Mouse (Mus musculus) MEL (cell line): Measurements from ENCODE around the gene Fam81b. TPM values are rescaled to one million over a fixed set of nuclear protein-coding genes. Genes with fewer than 3 reads are reported as not detected.
"Not testable (repeated sequence)": the region's sequence is repeated elsewhere in the genome, so short reads cannot be mapped to it uniquely, and the experiment has no call there.

Experiments used
- DNase-seq: peaks from one replicate; pipeline ENCODE4 v3.0.0; 2011; ENCODE audit warnings: low read depth, low spot score
- H3K27ac ChIP-seq: 2 replicates; pipeline ENCODE4 v1.5.1; 2012; ENCODE audit warnings: low read depth, mild to moderate bottlenecking, control low read depth, low read length, moderate library complexity; ENCODE audit not compliant: control insufficient read depth
- H3K27me3 ChIP-seq, 2 experiments: fragments of 150-350 bp in 1 of 2; sonication (generic) in 1 of 2; 2 replicates each; pipeline ENCODE4 v1.6.1; 2012; ENCODE audit warnings: low read length in 2 of 2, mild to moderate bottlenecking in 2 of 2, improper control_type of control experiment in 1 of 2, moderate library complexity in 1 of 2; ENCODE audit not compliant: insufficient read depth in 2 of 2, control insufficient read depth in 1 of 2
- H3K36me3 ChIP-seq, 2 experiments: 2 replicates each; pipeline ENCODE4 v1.6.1; 2012 to 2014; ENCODE audit warnings: low read length in 2 of 2, improper control_type of control experiment in 1 of 2, inconsistent platforms in 1 of 2, mild to moderate bottlenecking in 1 of 2; ENCODE audit not compliant: insufficient read depth in 2 of 2, control insufficient read depth in 1 of 2
- H3K4me1 ChIP-seq, 2 experiments: fragments of 150-350 bp in 1 of 2; sonication (generic) in 1 of 2; 2 replicates each; pipeline ENCODE4 v1.6.1; 2012; ENCODE audit warnings: low read length in 2 of 2, improper control_type of control experiment in 1 of 2, mild to moderate bottlenecking in 1 of 2; ENCODE audit not compliant: insufficient read depth in 2 of 2, control insufficient read depth in 1 of 2
- H3K4me3 ChIP-seq, 2 experiments: fragments of 150-350 bp in 1 of 2; sonication (generic) in 1 of 2; 2 replicates each; pipeline ENCODE4 v1.5.1; 2012; ENCODE audit warnings: low read depth in 2 of 2, low read length in 2 of 2, mild to moderate bottlenecking in 2 of 2, moderate library complexity in 2 of 2, control low read depth in 1 of 2, improper control_type of control experiment in 1 of 2; ENCODE audit not compliant: control insufficient read depth in 1 of 2, insufficient read depth in 1 of 2
- H3K79me2 ChIP-seq: 2 replicates; pipeline ENCODE4 v1.6.1; 2012; ENCODE audit warnings: mild to moderate bottlenecking, low read length, moderate library complexity; ENCODE audit not compliant: control insufficient read depth, poor library complexity, insufficient read depth
- H3K9ac ChIP-seq: 2 replicates; pipeline ENCODE4 v1.6.1; 2012; ENCODE audit warnings: low read depth, mild to moderate bottlenecking, control low read depth, low read length, moderate library complexity; ENCODE audit not compliant: control insufficient read depth, poor library complexity, severe bottlenecking
- H3K9me3 ChIP-seq: fragments of 150-350 bp; sonication (generic); replicated peaks from 2 replicates; pipeline ENCODE4 v1.6.1; 2012; ENCODE audit warnings: mild to moderate bottlenecking, low read length, improper control_type of control experiment, moderate library complexity; ENCODE audit not compliant: insufficient read depth
- CTCF ChIP-seq, 3 experiments: IDR thresholded peaks in 2 of 3; conservative IDR thresholded peaks in 1 of 3; 2 replicates each; pipeline ENCODE4 v1.5.1; 2011 to 2012; ENCODE audit warnings: low read length in 3 of 3, low read depth in 2 of 3, mild to moderate bottlenecking in 2 of 3, improper control_type of control experiment in 1 of 3, inconsistent platforms in 1 of 3, mixed read lengths in 1 of 3, moderate library complexity in 1 of 3; ENCODE audit not compliant: control insufficient read depth in 1 of 3, insufficient read depth in 1 of 3, poor library complexity in 1 of 3, severe bottlenecking in 1 of 3
- ELF1 ChIP-seq: IDR thresholded peaks from 2 replicates; pipeline ENCODE4 v1.6.1; 2014; ENCODE audit warnings: low read depth, mild to moderate bottlenecking, inconsistent platforms, low read length, improper control_type of control experiment, moderate library complexity
- EP300 ChIP-seq, 2 experiments: IDR thresholded peaks; 2 replicates each; pipeline ENCODE4 v1.6.1; 2011; ENCODE audit warnings: improper control_type of control experiment in 2 of 2, low read length in 2 of 2, low read depth in 1 of 2, mild to moderate bottlenecking in 1 of 2
- ETS1 ChIP-seq: IDR thresholded peaks from 2 replicates; pipeline ENCODE4 v1.6.1; 2012; ENCODE audit warnings: low read depth, mild to moderate bottlenecking, inconsistent platforms, low read length, improper control_type of control experiment, moderate library complexity
- GABPA ChIP-seq: IDR thresholded peaks from 2 replicates; pipeline ENCODE4 v1.6.1; 2012; ENCODE audit warnings: low read depth, mild to moderate bottlenecking, inconsistent platforms, low read length, improper control_type of control experiment, moderate library complexity
- HCFC1 ChIP-seq: IDR thresholded peaks from 2 replicates; pipeline ENCODE4 v1.6.1; 2012; ENCODE audit warnings: low read depth, mild to moderate bottlenecking, inconsistent platforms, low read length, improper control_type of control experiment, moderate library complexity
- JUND ChIP-seq: IDR thresholded peaks from 2 replicates; pipeline ENCODE4 v1.6.1; 2011; ENCODE audit warnings: low read depth, mild to moderate bottlenecking, improper control_type of control experiment, low read length
- KAT2A ChIP-seq: conservative IDR thresholded peaks from 2 replicates; pipeline ENCODE4 v1.6.1; 2012; ENCODE audit warnings: low read depth, low read length, improper control_type of control experiment, inconsistent platforms
- MAX ChIP-seq: IDR thresholded peaks from 2 replicates; pipeline ENCODE4 v1.6.1; 2011; ENCODE audit warnings: low read length, improper control_type of control experiment
- MAZ ChIP-seq: IDR thresholded peaks from 2 replicates; pipeline ENCODE4 v1.6.1; 2012; ENCODE audit warnings: low read depth, mild to moderate bottlenecking, inconsistent platforms, low read length, improper control_type of control experiment
- MEF2A ChIP-seq: IDR thresholded peaks from 2 replicates; pipeline ENCODE4 v1.6.1; 2014; ENCODE audit warnings: low read depth, mild to moderate bottlenecking, inconsistent platforms, low read length, improper control_type of control experiment; ENCODE audit not compliant: poor library complexity, insufficient replicate concordance, severe bottlenecking; ENCODE audit errors: extremely low read depth
- MYB ChIP-seq: IDR thresholded peaks from 2 replicates; pipeline ENCODE4 v1.6.1; 2011; ENCODE audit warnings: mild to moderate bottlenecking, low read depth, low read length, improper control_type of control experiment
- NELFE ChIP-seq: IDR thresholded peaks from 2 replicates; pipeline ENCODE4 v1.6.1; 2011; ENCODE audit warnings: low read depth, low read length, improper control_type of control experiment
- NRF1 ChIP-seq: IDR thresholded peaks from 2 replicates; pipeline ENCODE4 v1.6.1; 2014; ENCODE audit warnings: low read depth, mild to moderate bottlenecking, inconsistent platforms, low read length, improper control_type of control experiment, moderate library complexity; ENCODE audit not compliant: poor library complexity, insufficient read depth, severe bottlenecking
- POLR2AphosphoS2 ChIP-seq: IDR thresholded peaks from 2 replicates; pipeline ENCODE4 v1.6.1; 2011; ENCODE audit warnings: low read length, improper control_type of control experiment
- RAD21 ChIP-seq: IDR thresholded peaks from 2 replicates; pipeline ENCODE4 v1.6.1; 2011; ENCODE audit warnings: mild to moderate bottlenecking, low read depth, low read length, improper control_type of control experiment
- SMC3 ChIP-seq: IDR thresholded peaks from 2 replicates; pipeline ENCODE4 v1.6.1; 2011; ENCODE audit warnings: low read depth, low read length, improper control_type of control experiment
- TAL1 ChIP-seq: IDR thresholded peaks from 2 replicates; pipeline ENCODE4 v1.6.1; 2012; ENCODE audit warnings: mild to moderate bottlenecking, inconsistent platforms, low read length, moderate library complexity, mixed read lengths
- USF1 ChIP-seq: IDR thresholded peaks from 2 replicates; pipeline ENCODE4 v1.6.1; 2014; ENCODE audit warnings: low read depth, mild to moderate bottlenecking, inconsistent platforms, low read length, improper control_type of control experiment, moderate library complexity
- ZC3H11A ChIP-seq: IDR thresholded peaks from 2 replicates; pipeline ENCODE4 v1.6.1; 2012; ENCODE audit warnings: low read depth, mild to moderate bottlenecking, inconsistent platforms, low read length, improper control_type of control experiment
- ZKSCAN1 ChIP-seq: IDR thresholded peaks from 2 replicates; pipeline ENCODE4 v1.6.1; 2012; ENCODE audit warnings: low read depth, mild to moderate bottlenecking, inconsistent platforms, low read length, improper control_type of control experiment, moderate library complexity
- ZMIZ1 ChIP-seq: IDR thresholded peaks from 2 replicates; pipeline ENCODE4 v1.6.1; 2012; ENCODE audit warnings: low read depth, mild to moderate bottlenecking, inconsistent platforms, low read length, improper control_type of control experiment, moderate library complexity
- polyA plus RNA-seq, 2 experiments: library from polyadenylated mRNA; stranded (reverse) in 1 of 2; unstranded in 1 of 2; fragments of >175 nt in 1 of 2; fragments of >200 nt in 1 of 2; gene quantifications; 2 replicates each; pipeline versions ENCODE4 v1.2.1 to v1.2.4; 2012; ENCODE audit warnings: low replicate concordance in 2 of 2, low read depth in 1 of 2; ENCODE audit not compliant: insufficient read length in 2 of 2, insufficient read depth in 1 of 2, missing spikeins in 1 of 2
- total RNA-seq: library from RNA; depleted of rRNA; stranded (reverse); fragments of 300-350 nt; gene quantifications from 2 replicates; pipeline ENCODE4 v1.2.3, GENCODE M21; 2012; rRNA removed

The Fam81b gene
- total RNA-seq (not detected in 2 replicates), polyA plus RNA-seq (not detected)

DNA sequence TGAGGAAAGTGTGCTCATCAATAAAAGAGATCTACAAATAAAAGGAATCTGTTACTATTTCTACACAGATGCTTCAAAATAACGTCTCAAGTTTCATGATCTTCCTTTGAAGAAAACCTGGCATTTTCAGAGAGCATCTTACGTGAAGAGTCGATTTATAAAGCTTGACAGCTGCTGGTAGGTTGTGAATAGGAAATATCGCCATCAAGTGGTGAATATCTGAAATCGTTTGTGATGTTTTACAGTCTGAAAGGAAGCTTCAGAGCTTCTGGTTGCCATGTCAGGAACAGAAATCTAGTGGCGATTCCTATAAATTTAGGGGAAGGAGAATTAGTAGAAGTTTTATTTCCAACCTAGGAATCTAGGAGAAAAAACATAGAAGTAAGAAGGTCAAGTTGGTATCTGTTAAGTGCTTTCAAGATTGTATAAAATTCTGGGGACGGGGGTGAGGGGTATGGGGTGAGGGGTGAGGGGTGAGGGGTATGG, at the start of gene Fam81b:
Gene Fam81b (minus strand): TSS at position 436 of the 486 bp plus-strand sequence.
- peak; percentile 49 for DNase-seq
- TF ChIP-seq ETS1 (no peak), MEF2A (no peak), KAT2A (no peak), ZC3H11A (peak; percentile 52; the same call in 1 of the 2 replicates), MAZ (no peak), HCFC1 (no peak), SMC3 (peak; percentile 75), RAD21 (peak; percentile 76), MYB (no peak), POLR2AphosphoS2 (no peak), USF1 (no peak), ZMIZ1 (no peak), NRF1 (no peak), CTCF (IDR thresholded peaks at IDR 0.05 in 2 of 3, conservative IDR thresholded peaks at IDR 0.05 in 1 of 3; ENCODE audit: control insufficient read depth in 1 of 3, insufficient read depth in 1 of 3, low read depth in 2 of 3, low read length in 3 of 3, poor library complexity in 1 of 3, severe bottlenecking in 1 of 3) (peak in 2 of 3 experiments; percentile 44 to 68; a peak in 4 of 6 replicates), GABPA (no peak), TAL1 (no peak), MAX (no peak), JUND (no peak), NELFE (no peak), EP300 (IDR thresholded peaks at IDR 0.05; ENCODE audit: low read depth in 1 of 2, low read length in 2 of 2) (no peak), ZKSCAN1 (no peak), ELF1 (no peak)
- Histone ChIP-seq H3K4me3 (no peak within 1 kb of the TSS), H3K4me1 (no peaks in the 10 kb centered on the region), H3K27ac (no peak within 1 kb of the TSS), H3K36me3 (no peaks in the 10 kb centered on the region), H3K79me2 (no peaks in the 10 kb centered on the region), H3K9ac (no peak within 1 kb of the TSS), H3K27me3 (no peaks in the 10 kb centered on the region; a peak in 1 of 4 replicates), H3K9me3 (no peaks in the 10 kb centered on the region)

DNA sequence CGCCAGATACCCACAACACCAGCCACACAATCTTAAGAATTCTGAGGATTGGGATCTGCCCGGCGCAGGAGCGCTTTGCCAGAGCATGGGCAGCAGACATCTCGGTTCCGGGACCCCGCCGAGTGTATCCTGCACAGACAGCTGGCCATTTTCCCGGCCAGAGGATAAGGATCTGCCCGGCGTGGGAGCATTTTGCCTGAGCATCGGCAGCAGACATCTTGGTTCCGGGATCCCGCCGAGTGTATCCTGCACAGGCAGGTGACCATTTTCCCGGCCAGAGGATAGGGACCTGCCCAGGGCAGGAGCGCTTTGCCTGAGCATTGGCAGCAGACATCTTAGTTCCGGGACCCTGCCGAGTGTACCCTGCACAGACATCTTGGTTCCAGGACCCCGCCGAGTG, 41.1 kb upstream of the Fam81b start:
- H3K9me3 ChIP-seq, H3K4me1 ChIP-seq, H3K79me2 ChIP-seq, H3K27ac ChIP-seq, H3K36me3 ChIP-seq, DNase-seq, H3K27me3 ChIP-seq, H3K9ac ChIP-seq, H3K4me3 ChIP-seq: not testable (repeated sequence)
